Mouse (Mus musculus): ENCODE measurements around the gene Slc4a1ap.

Slc4a1ap gene

GRCm38 (mm10) chr5:31602377-31602776 is 75.6 kb downstream of the Slc4a1ap start:
- DNase-seq (ENCODE audit: extremely low read depth, low read depth, low spot score) = peak; percentile 80

GRCm38 (mm10) chr5:31603766-31604165 is 77.0 kb downstream of the Slc4a1ap start:
- no peak for DNase-seq (ENCODE audit: extremely low read depth, low read depth, low spot score)

GRCm38 (mm10) chr5:31606151-31606550 is 79.4 kb downstream of the Slc4a1ap start:
- DNase-seq (ENCODE audit: extremely low read depth, low read depth, low spot score) = peak; percentile 93
